Mouse (Mus musculus) intestine, embryonic 14.5 days (tissue): ENCODE measurements around the gene Pinlyp. TPM values are rescaled to one million over a fixed set of nuclear protein-coding genes. Genes with fewer than 3 reads are reported as not detected.
A peak's percentile ranks its signal among the peaks of the same experiment; 100 is the strongest.

Experiments
- ATAC-seq: fragments of 200-750 bp; cut with Nextera tagmentation; replicated peaks from 2 replicates; pipeline ENCODE4 v1.8.0; 2017; ENCODE audit warnings: low read depth, moderate number of reproducible peaks, moderate TSS enrichment, moderate library complexity; ENCODE audit not compliant: low FRiP score, low TSS enrichment
- DNase-seq: peaks from one replicate; pipeline ENCODE4 v3.0.0-alpha.2; 2018; ENCODE audit warnings: low spot score
- H3K27ac ChIP-seq: fragments of 300-500 bp; sonication (generic); 2 replicates; pipeline ENCODE4 v1.5.1; 2014; ENCODE audit warnings: low read depth, mild to moderate bottlenecking, control low read depth
- H3K27me3 ChIP-seq: fragments of 300-500 bp; sonication (generic); replicated peaks from 2 replicates; pipeline ENCODE4 v1.6.1; 2014; ENCODE audit warnings: low read length, control low read depth; ENCODE audit not compliant: control insufficient read depth, insufficient read depth
- H3K36me3 ChIP-seq: fragments of 300-500 bp; sonication (generic); 2 replicates; pipeline ENCODE4 v1.6.1; 2014; ENCODE audit warnings: low read length, control low read depth; ENCODE audit not compliant: control insufficient read depth, insufficient read depth
- H3K4me1 ChIP-seq: fragments of 300-500 bp; sonication (generic); replicated peaks from 2 replicates; pipeline ENCODE4 v1.6.1; 2014; ENCODE audit warnings: low read length, control low read depth, mixed read lengths; ENCODE audit not compliant: control insufficient read depth, insufficient read depth
- H3K4me2 ChIP-seq: fragments of 300-500 bp; sonication (generic); 2 replicates; pipeline ENCODE4 v1.6.1; 2014; ENCODE audit warnings: low read length
- H3K4me3 ChIP-seq: fragments of 300-500 bp; sonication (generic); 2 replicates; pipeline ENCODE4 v1.5.1; 2014; ENCODE audit warnings: low read depth, low read length, control low read depth, mixed read lengths
- H3K9ac ChIP-seq: fragments of 300-500 bp; sonication (generic); 2 replicates; pipeline ENCODE4 v1.6.1; 2014; ENCODE audit warnings: mild to moderate bottlenecking, low read length
- H3K9me3 ChIP-seq: fragments of 300-500 bp; sonication (generic); 2 replicates; pipeline ENCODE4 v1.6.1; 2016; ENCODE audit warnings: low read length, control low read depth; ENCODE audit not compliant: control insufficient read depth
- WGBS: fragments of 180-500 bp; shearing (Covaris S2); extraction: QIAGEN DNeasy Blood & Tissue Kit; methylation state at CpG from one replicate; pipeline ENCODE4 v1.1.7; 2014; 5-methylcytosine and 5-hydroxymethylcytosine counted together
- polyA plus RNA-seq: library from polyadenylated mRNA; unstranded; fragments of >200 nt; fragmentation: Nextera tagmentation; extraction: Ambion mirVana; gene quantifications from 2 replicates; pipeline ENCODE4 v1.2.1, GENCODE M21; 2014

The Pinlyp gene
- polyA plus RNA-seq, 1 experiment from 2014 or later = not detected

- H3K9me3 ChIP-seq = no peaks in the 10 kb centered on the region
- H3K27me3 ChIP-seq = no peaks in the 10 kb centered on the region
- peaks cover 13% of the 10 kb centered on the region; the same call in 1 of the 2 replicates for H3K36me3 ChIP-seq
- H3K4me2 ChIP-seq = no peak within 1 kb of the TSS
- H3K4me3 ChIP-seq = no peak within 1 kb of the TSS
- H3K27ac ChIP-seq = no peak within 1 kb of the TSS
- H3K4me1 ChIP-seq = no peaks in the 10 kb centered on the region; the same call in 1 of the 2 replicates
- no peak for ATAC-seq
- H3K9ac ChIP-seq = no peak within 1 kb of the TSS
- 92% methylated on average over 7 of the region's 7 CpGs for WGBS
- no peak for DNase-seq
Observed at GRCm38 (mm10) chr7:24512355-24512754, 33.6 kb downstream of the Pinlyp start, which contains the start of gene AC161166.1. TSS of gene AC161166.1 (minus strand) at chr7:24512455.

GRCm38 (mm10) chr7:24507726-24508114 lies 38.2 kb downstream of the Pinlyp start:
- Histone ChIP-seq H3K4me1 (peaks cover 16% of the 10 kb centered on the region), H3K4me3 (peak overlapping the region; percentile 76), H3K9me3 (no peaks in the 10 kb centered on the region), H3K27ac (peak overlapping the region; percentile 100), H3K27me3 (no peaks in the 10 kb centered on the region), H3K4me2 (peak overlapping the region; percentile 59), H3K36me3 (0 out of 2 replicates have a peak, but pooled peaks cover 7% of the 10 kb centered on the region), H3K9ac (peak overlapping the region; percentile 97)
- DNase-seq = no peak
- WGBS = under 1% methylated on average over 20 of the region's 20 CpGs
- ATAC-seq = 0 out of 2 replicates have a peak, but pooled peaks have one; percentile 0

- H3K4me3 ChIP-seq = peak within 1 kb of the TSS; percentile 76
- ATAC-seq (peak; percentile 89), DNase-seq (peak; percentile 92)
- peak within 1 kb of the TSS; percentile 97 for H3K9ac ChIP-seq
- no peaks in the 10 kb centered on the region for H3K9me3 ChIP-seq
- H3K27ac ChIP-seq = peak within 1 kb of the TSS; percentile 100
- no peaks in the 10 kb centered on the region; the same call in 1 of the 2 replicates for H3K27me3 ChIP-seq
- under 1% methylated on average over 80 of the region's 84 CpGs for WGBS
- peak within 1 kb of the TSS; percentile 59 for H3K4me2 ChIP-seq
- H3K4me1 ChIP-seq = peaks cover 16% of the 10 kb centered on the region
- 0 out of 2 replicates have a peak, but pooled peaks cover 2% of the 10 kb centered on the region for H3K36me3 ChIP-seq
Observed at GRCm38 (mm10) chr7:24506838-24507725, 38.8 kb downstream of the Pinlyp start, which contains the start of gene Zfp428. TSS of gene Zfp428 (plus strand) at chr7:24507006.

- DNase-seq (no peak), ATAC-seq (no peak; the same call in 1 of the 2 replicates)
- Histone ChIP-seq H3K9me3 (no peaks in the 10 kb centered on the region), H3K27me3 (peaks cover 3% of the 10 kb centered on the region), H3K27ac (peak overlapping the region; percentile 100), H3K4me1 (peaks cover 16% of the 10 kb centered on the region), H3K4me2 (peak overlapping the region; percentile 59), H3K4me3 (peak overlapping the region; percentile 76), H3K36me3 (no peaks in the 10 kb centered on the region), H3K9ac (peak overlapping the region; percentile 97)
- 0% methylated on average over 12 of the region's 12 CpGs for WGBS
Observed at GRCm38 (mm10) chr7:24506476-24506837, 39.5 kb downstream of the Pinlyp start.

- WGBS = 15% methylated on average over 3 of the region's 3 CpGs
Observed at GRCm38 (mm10) chr7:24506065-24506459, 39.9 kb downstream of the Pinlyp start.

GRCm38 (mm10) chr7:24505447-24506064 lies 40.4 kb downstream of the Pinlyp start:
- 24% methylated on average over 15 of the region's 15 CpGs for WGBS
- H3K36me3 ChIP-seq = no peaks in the 10 kb centered on the region
- peak overlapping the region; percentile 59 for H3K4me2 ChIP-seq
- peaks cover 16% of the 10 kb centered on the region for H3K4me1 ChIP-seq
- H3K9me3 ChIP-seq = peaks cover 3% of the 10 kb centered on the region; the same call in 1 of the 2 replicates
- H3K27me3 ChIP-seq = peaks cover 11% of the 10 kb centered on the region
- no peak for DNase-seq
- ATAC-seq = no peak
- H3K4me3 ChIP-seq = peak overlapping the region; percentile 76; the same call in 1 of the 2 replicates
- H3K27ac ChIP-seq = no peak overlapping the region
- no peak overlapping the region for H3K9ac ChIP-seq

More at GRCm38 (mm10) chr7:24506065-24506459, 39.9 kb downstream of the Pinlyp start:
- peak overlapping the region; percentile 76 for H3K4me3 ChIP-seq
- peak overlapping the region; percentile 100; the same call in 1 of the 2 replicates for H3K27ac ChIP-seq
- DNase-seq (no peak), ATAC-seq (no peak)
- peak overlapping the region; percentile 59 for H3K4me2 ChIP-seq
- H3K9me3 ChIP-seq = no peaks in the 10 kb centered on the region
- peaks cover 7% of the 10 kb centered on the region for H3K27me3 ChIP-seq
- peak overlapping the region; percentile 97; the same call in 1 of the 2 replicates for H3K9ac ChIP-seq
- H3K4me1 ChIP-seq = peaks cover 16% of the 10 kb centered on the region
- no peaks in the 10 kb centered on the region for H3K36me3 ChIP-seq

GRCm38 (mm10) chr7:24504868-24505267 lies 41.0 kb downstream of the Pinlyp start:
- 22% methylated on average over 4 of the region's 4 CpGs for whole genome bisulfite sequencing
- ATAC-seq = no peak
- H3K27ac ChIP-seq = no peak overlapping the region
- peaks cover 18% of the 10 kb centered on the region for H3K27me3 ChIP-seq
- no peaks in the 10 kb centered on the region for H3K36me3 ChIP-seq
- no peak overlapping the region for H3K9ac ChIP-seq
- DNase-seq = no peak
- H3K4me2 ChIP-seq = no peak overlapping the region
- H3K4me1 ChIP-seq = peaks cover 22% of the 10 kb centered on the region
- H3K9me3 ChIP-seq = peaks cover 3% of the 10 kb centered on the region; the same call in 1 of the 2 replicates
- H3K4me3 ChIP-seq = no peak overlapping the region

- Histone ChIP-seq H3K9me3 (peaks cover 3% of the 10 kb centered on the region; the same call in 1 of the 2 replicates), H3K9ac (no peak overlapping the region), H3K4me3 (no peak overlapping the region), H3K27me3 (peaks cover 26% of the 10 kb centered on the region), H3K4me1 (peaks cover 24% of the 10 kb centered on the region), H3K27ac (no peak overlapping the region), H3K4me2 (peak overlapping the region; percentile 6; the same call in 1 of the 2 replicates), H3K36me3 (no peaks in the 10 kb centered on the region)
- no peak for ATAC-seq
- 17% methylated on average over 9 of the region's 10 CpGs for WGBS
- no peak for DNase-seq
Observed at GRCm38 (mm10) chr7:24504004-24504403, 41.9 kb downstream of the Pinlyp start.
